Mouse (Mus musculus): ENCODE measurements around the gene P2ry1. TPM values are rescaled to one million over a fixed set of nuclear protein-coding genes. Genes with fewer than 3 reads are reported as not detected.

Gene P2ry1
- 1.6 and 1.9 TPM in 2 replicates for polyA plus RNA-seq (2016; fragmentation: Nextera tagmentation; extraction: Ambion mirVana)

GRCm38 (mm10) chr3:61002587-61003501 lies at the start of gene P2ry1:
P2ry1 (plus strand) TSS chr3:61002795.
- peak; percentile 83 for DNase-seq (ENCODE audit: low spot score)
- Histone ChIP-seq H3K27me3 (ENCODE audit: low read depth, poor library complexity, severe bottlenecking) (peaks cover 43% of the 10 kb centered on the region), H3K27ac (peak within 1 kb of the TSS; percentile 74), H3K9me3 (replicated peaks) (no peaks in the 10 kb centered on the region), H3K4me1 (peaks cover 13% of the 10 kb centered on the region), H3K4me3 (peak within 1 kb of the TSS; percentile 71), H3K36me3 (no peaks in the 10 kb centered on the region)
- under 1% methylated on average over 90 of the region's 90 CpGs for WGBS

- H3K4me1 ChIP-seq = no peaks in the 10 kb centered on the region
- DNase-seq (ENCODE audit: low spot score) = no peak
- no peaks in the 10 kb centered on the region for H3K36me3 ChIP-seq
- WGBS = 85% methylated on average over 5 of the region's 5 CpGs
- no peaks in the 10 kb centered on the region for H3K27me3 ChIP-seq (ENCODE audit: low read depth, poor library complexity, severe bottlenecking)
- no peaks in the 10 kb centered on the region for H3K9me3 ChIP-seq (replicated peaks)
- H3K27ac ChIP-seq = no peak overlapping the region
- H3K4me3 ChIP-seq = no peak overlapping the region
Measured at GRCm38 (mm10) chr3:60953199-60953736, 49.3 kb upstream of the P2ry1 start.

GRCm38 (mm10) chr3:60954073-60954472 lies 48.5 kb upstream of the P2ry1 start:
- Histone ChIP-seq H3K36me3 (no peaks in the 10 kb centered on the region), H3K4me3 (no peak overlapping the region), H3K27me3 (ENCODE audit: low read depth, poor library complexity, severe bottlenecking) (no peaks in the 10 kb centered on the region), H3K9me3 (replicated peaks) (no peaks in the 10 kb centered on the region), H3K4me1 (no peaks in the 10 kb centered on the region), H3K27ac (no peak overlapping the region)
- no peak for DNase-seq (ENCODE audit: low spot score)
- 84% methylated on average over 2 of the region's 2 CpGs for WGBS

GRCm38 (mm10) chr3:60958769-60959168 lies 43.8 kb upstream of the P2ry1 start:
- no peak for DNase-seq (ENCODE audit: low spot score)
- Histone ChIP-seq H3K36me3 (no peaks in the 10 kb centered on the region), H3K9me3 (replicated peaks) (no peaks in the 10 kb centered on the region), H3K4me3 (no peak overlapping the region), H3K27me3 (ENCODE audit: low read depth, poor library complexity, severe bottlenecking) (no peaks in the 10 kb centered on the region), H3K4me1 (no peaks in the 10 kb centered on the region), H3K27ac (no peak overlapping the region)
- WGBS = 92% methylated on average over 2 of the region's 2 CpGs

- DNase-seq (ENCODE audit: low spot score) = no peak
- H3K27me3 ChIP-seq (ENCODE audit: low read depth, poor library complexity, severe bottlenecking) = no peaks in the 10 kb centered on the region
- H3K4me1 ChIP-seq = no peaks in the 10 kb centered on the region
- no peak overlapping the region for H3K4me3 ChIP-seq
- no peaks in the 10 kb centered on the region for H3K36me3 ChIP-seq
- H3K27ac ChIP-seq = no peak overlapping the region
- H3K9me3 ChIP-seq (replicated peaks) = no peaks in the 10 kb centered on the region
- WGBS = 88% methylated on average over 2 of the region's 2 CpGs
Measured at GRCm38 (mm10) chr3:60965137-60965536, 37.5 kb upstream of the P2ry1 start.

- DNase-seq (ENCODE audit: low spot score) = no peak
- H3K4me3 ChIP-seq = no peak overlapping the region
- WGBS = 90% methylated on average over 1 of the region's 1 CpGs
- no peaks in the 10 kb centered on the region for H3K27me3 ChIP-seq (ENCODE audit: low read depth, poor library complexity, severe bottlenecking)
- no peaks in the 10 kb centered on the region for H3K36me3 ChIP-seq
- H3K9me3 ChIP-seq (replicated peaks) = no peaks in the 10 kb centered on the region
- H3K27ac ChIP-seq = no peak overlapping the region
- no peaks in the 10 kb centered on the region for H3K4me1 ChIP-seq
Measured at GRCm38 (mm10) chr3:60974944-60975343, 27.7 kb upstream of the P2ry1 start.

GRCm38 (mm10) chr3:60982109-60982508 lies 20.5 kb upstream of the P2ry1 start:
- Histone ChIP-seq H3K4me1 (no peaks in the 10 kb centered on the region), H3K9me3 (replicated peaks) (no peaks in the 10 kb centered on the region), H3K4me3 (no peak overlapping the region), H3K27ac (no peak overlapping the region), H3K36me3 (no peaks in the 10 kb centered on the region), H3K27me3 (ENCODE audit: low read depth, poor library complexity, severe bottlenecking) (no peaks in the 10 kb centered on the region)
- 87% methylated on average over 3 of the region's 3 CpGs for WGBS
- DNase-seq (ENCODE audit: low spot score) = no peak

GRCm38 (mm10) chr3:60998064-60998463 lies 4.5 kb upstream of the P2ry1 start:
- Histone ChIP-seq H3K36me3 (no peaks in the 10 kb centered on the region), H3K27me3 (ENCODE audit: low read depth, poor library complexity, severe bottlenecking) (peaks cover 25% of the 10 kb centered on the region), H3K27ac (no peak overlapping the region), H3K4me1 (peaks cover 6% of the 10 kb centered on the region), H3K9me3 (replicated peaks) (no peaks in the 10 kb centered on the region), H3K4me3 (no peak overlapping the region)
- no peak for DNase-seq (ENCODE audit: low spot score)
- WGBS = 89% methylated on average over 3 of the region's 3 CpGs

- Histone ChIP-seq H3K4me1 (peaks cover 13% of the 10 kb centered on the region), H3K4me3 (no peak overlapping the region), H3K36me3 (no peaks in the 10 kb centered on the region), H3K27ac (no peak overlapping the region), H3K27me3 (ENCODE audit: low read depth, poor library complexity, severe bottlenecking) (peaks cover 41% of the 10 kb centered on the region), H3K9me3 (replicated peaks) (no peaks in the 10 kb centered on the region)
- DNase-seq (ENCODE audit: low spot score) = no peak
Measured at GRCm38 (mm10) chr3:60999715-61000114, 2.9 kb upstream of the P2ry1 start.

GRCm38 (mm10) chr3:61000747-61001146 lies 1.8 kb upstream of the P2ry1 start:
- 76% methylated on average over 4 of the region's 4 CpGs for WGBS

DNA sequence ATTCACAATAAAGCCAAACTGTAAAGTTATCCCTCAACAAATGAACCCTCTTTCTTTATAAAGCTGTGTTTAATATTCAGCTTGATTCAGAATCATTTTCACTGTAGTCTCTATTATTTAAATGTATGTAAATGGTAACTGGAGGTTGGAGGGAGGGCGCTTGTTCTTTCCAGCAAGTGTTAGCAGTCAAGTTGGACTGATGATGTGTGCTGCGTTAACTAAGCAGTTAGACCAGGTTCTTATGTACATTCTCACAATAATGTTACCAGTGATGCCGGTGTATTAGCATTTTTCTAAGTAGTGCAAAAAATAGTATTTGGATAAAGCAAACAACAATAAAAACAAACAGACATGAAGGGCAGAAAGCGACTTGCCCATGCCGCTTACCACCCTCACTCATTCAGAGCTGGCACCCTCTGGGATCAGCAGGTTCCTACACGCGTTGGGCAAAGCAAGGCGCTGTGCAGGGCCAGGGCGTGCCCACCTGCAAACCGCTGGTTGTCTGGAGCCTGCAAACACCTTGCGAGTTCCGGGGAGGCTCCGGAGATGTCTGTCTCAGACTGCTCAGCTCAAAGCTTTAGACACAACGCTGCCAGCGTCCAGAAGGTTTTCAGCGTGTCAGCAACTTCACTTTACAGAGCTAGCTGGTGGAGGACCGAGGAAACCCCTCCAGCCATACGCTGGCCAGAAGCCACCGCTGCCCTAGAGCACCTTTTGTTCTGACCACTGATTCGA lies 576 bp upstream of the P2ry1 start:
- peak overlapping the region; percentile 74 for H3K27ac ChIP-seq
- H3K4me3 ChIP-seq = peak overlapping the region; percentile 71
- peaks cover 43% of the 10 kb centered on the region for H3K27me3 ChIP-seq (ENCODE audit: low read depth, poor library complexity, severe bottlenecking)
- H3K9me3 ChIP-seq (replicated peaks) = no peaks in the 10 kb centered on the region
- no peak for DNase-seq (ENCODE audit: low spot score)
- peaks cover 13% of the 10 kb centered on the region for H3K4me1 ChIP-seq
- 3% methylated on average over 20 of the region's 20 CpGs for WGBS
- no peaks in the 10 kb centered on the region for H3K36me3 ChIP-seq

More at GRCm38 (mm10) chr3:61000747-61001146, 1.8 kb upstream of the P2ry1 start:
- H3K4me1 ChIP-seq = peaks cover 13% of the 10 kb centered on the region
- no peaks in the 10 kb centered on the region for H3K36me3 ChIP-seq
- DNase-seq (ENCODE audit: low spot score) = no peak
- H3K4me3 ChIP-seq = no peak overlapping the region
- no peak overlapping the region for H3K27ac ChIP-seq
- no peaks in the 10 kb centered on the region for H3K9me3 ChIP-seq (replicated peaks)
- H3K27me3 ChIP-seq (ENCODE audit: low read depth, poor library complexity, severe bottlenecking) = peaks cover 43% of the 10 kb centered on the region

DNA sequence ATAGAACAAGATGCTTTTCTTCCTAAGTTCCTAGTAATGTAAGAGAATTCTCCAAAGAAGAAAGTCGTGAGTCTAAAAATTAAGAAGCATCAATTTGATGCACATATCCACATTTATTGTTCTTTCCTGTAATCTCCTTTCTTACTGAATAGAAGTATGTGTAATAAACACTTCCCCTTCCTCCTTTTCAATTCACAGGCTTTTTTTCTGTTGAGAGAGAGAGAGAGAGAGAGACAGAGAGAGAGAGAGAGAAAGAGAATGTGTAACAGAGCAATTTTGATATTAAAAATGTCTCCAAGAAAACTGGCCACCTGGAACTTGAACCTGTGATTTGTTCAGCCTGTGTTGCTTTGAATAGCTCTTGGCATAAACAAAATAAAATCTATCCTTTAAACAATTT lies 2.0 kb downstream of the P2ry1 start:
- Histone ChIP-seq H3K36me3 (no peaks in the 10 kb centered on the region), H3K4me3 (no peak overlapping the region), H3K27ac (no peak overlapping the region), H3K27me3 (ENCODE audit: low read depth, poor library complexity, severe bottlenecking) (peaks cover 43% of the 10 kb centered on the region), H3K9me3 (replicated peaks) (no peaks in the 10 kb centered on the region), H3K4me1 (peaks cover 13% of the 10 kb centered on the region)
- DNase-seq (ENCODE audit: low spot score) = no peak
- WGBS = 86% methylated on average over 1 of the region's 1 CpGs

DNA sequence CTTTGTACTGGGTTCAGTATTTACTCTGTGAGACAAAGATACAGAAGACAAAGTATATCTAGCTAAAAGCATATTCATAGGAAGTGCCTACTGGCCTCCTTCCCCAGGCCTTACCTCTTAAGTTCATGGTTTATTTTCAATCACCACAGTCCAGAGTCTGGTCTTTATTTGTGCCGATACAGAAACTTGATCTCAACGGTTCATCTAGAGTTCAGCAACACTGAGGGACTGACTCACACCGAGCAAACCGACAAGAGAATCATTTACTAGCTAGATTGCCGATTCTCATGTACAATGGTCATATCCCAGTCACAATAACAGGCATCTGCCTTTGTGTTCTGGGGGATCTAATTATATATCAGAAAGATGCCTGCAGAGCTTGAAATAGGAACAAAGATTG lies 9.1 kb downstream of the P2ry1 start:
- no peaks in the 10 kb centered on the region for H3K9me3 ChIP-seq (replicated peaks)
- H3K4me3 ChIP-seq = no peak overlapping the region
- 83% methylated on average over 5 of the region's 5 CpGs for WGBS
- H3K27ac ChIP-seq = no peak overlapping the region
- no peak for DNase-seq (ENCODE audit: low spot score)
- H3K36me3 ChIP-seq = no peaks in the 10 kb centered on the region
- H3K4me1 ChIP-seq = no peaks in the 10 kb centered on the region
- no peaks in the 10 kb centered on the region for H3K27me3 ChIP-seq (ENCODE audit: low read depth, poor library complexity, severe bottlenecking)

Measured in limb, embryonic 10.5 days (tissue).